Mouse (Mus musculus): ENCODE measurements around the gene Ptprcap. TPM values are rescaled to one million over a fixed set of nuclear protein-coding genes. Genes with fewer than 3 reads are reported as not detected.

The Ptprcap gene
- total RNA-seq, 2 experiments from 2014 or later = 38.8 to 73.4 TPM

DNA sequence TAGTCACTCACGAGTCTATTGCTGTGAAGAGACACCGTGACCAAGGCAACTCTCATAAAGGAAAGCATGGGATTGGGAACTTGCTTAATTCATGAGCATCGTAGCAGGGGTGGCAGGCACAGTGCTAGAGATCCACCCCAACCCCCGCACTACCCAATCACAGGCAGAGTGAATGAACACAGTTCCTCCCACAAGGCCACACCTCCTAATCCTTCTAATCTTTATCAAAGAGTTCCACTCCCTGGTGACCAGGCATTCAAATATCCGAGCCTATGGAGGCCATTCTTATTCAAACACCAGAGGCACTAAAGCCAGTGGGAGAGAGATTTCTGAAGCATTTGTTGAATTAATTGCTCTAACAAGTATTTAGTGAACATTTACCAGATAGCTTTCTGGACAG lies 7.5 kb upstream of the Ptprcap start:
- ATAC-seq (replicated peaks; ENCODE audit: low FRiP score, poor library complexity, severe bottlenecking) = no peak

GRCm38 (mm10) chr19:4146366-4147021 lies 6.9 kb upstream of the Ptprcap start:
- no peak for ATAC-seq (replicated peaks; ENCODE audit: low FRiP score, poor library complexity, severe bottlenecking)

GRCm38 (mm10) chr19:4147022-4147405 lies 6.4 kb upstream of the Ptprcap start:
- no peak for ATAC-seq (replicated peaks; ENCODE audit: low FRiP score, poor library complexity, severe bottlenecking)

DNA sequence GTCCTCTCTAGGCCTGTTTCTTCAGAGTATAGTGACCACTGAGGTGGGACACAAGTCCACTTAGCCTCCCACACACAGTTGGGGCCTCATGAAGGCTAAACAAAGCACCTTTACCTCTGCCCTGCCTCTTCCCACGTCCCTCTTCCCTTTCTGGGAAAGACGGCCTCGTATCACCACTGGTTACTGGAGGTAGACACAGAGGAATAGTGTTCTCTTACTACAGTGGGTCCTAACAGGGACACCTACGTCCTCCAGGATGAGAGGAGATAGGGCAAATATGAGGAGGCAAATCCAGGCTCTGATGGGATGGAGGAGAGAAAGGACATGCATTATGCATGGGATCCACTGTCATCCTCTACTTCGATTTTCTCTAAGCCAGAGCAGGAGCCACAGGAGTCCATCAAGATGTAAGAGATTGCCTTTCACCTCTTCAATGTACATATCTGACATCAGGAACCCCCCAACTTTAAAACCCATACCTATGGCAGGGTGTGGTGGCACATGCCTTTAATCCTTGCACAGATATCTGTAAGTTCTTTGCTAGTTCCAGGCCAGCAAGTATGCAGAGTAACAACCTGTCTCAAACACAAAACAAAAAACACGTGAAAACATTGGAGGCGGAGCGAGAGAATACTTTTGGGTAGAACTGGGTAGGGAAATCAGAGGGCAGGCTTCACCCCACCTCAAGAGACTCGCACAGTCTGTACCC lies 5.5 kb upstream of the Ptprcap start:
- ATAC-seq (replicated peaks; ENCODE audit: low FRiP score, poor library complexity, severe bottlenecking) = peak; percentile 36; the same call in 1 of the 2 replicates

DNA sequence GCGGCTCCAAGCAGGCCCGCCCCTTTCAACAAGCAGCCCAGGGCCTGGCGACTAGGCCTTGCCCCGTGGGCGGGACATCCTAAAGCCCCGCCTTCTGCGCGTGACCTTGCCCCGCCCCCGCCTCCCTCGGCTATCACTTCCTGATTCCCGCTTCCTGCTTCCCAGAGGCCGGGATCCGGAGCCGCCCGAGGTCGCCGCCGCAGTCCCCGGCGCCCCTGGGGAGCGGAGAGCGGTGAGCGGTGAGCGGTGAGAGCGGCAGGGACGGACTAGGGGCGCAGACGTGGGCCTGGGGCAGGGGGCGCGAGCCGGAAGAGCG lies 5.0 kb upstream of the Ptprcap start, which contains the start of gene Coro1b:
Gene Coro1b, plus strand, starts transcription at position 129 of the 316 bp plus-strand sequence.
- peak; percentile 89 for ATAC-seq (replicated peaks; ENCODE audit: low FRiP score, poor library complexity, severe bottlenecking)

DNA sequence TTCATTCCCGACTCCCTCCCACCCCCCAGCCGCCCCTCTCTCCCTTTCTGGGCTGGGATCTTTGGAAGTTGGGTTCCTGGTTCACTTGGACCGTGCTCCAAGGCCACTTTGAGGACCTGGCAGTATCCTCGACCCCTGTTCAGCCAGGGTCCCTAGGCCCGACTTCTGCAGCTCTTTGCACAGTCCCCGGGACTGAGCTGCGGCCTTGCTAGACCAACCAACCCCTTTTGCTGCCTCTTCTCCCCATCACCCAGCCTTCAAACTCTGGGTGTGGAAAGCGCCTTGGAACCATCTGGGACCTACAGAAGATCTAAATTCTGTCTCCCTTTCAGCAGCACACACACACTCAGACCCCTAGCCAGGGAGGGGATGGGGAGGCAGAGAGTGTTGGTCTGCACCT lies 4.6 kb upstream of the Ptprcap start:
- ATAC-seq (replicated peaks; ENCODE audit: low FRiP score, poor library complexity, severe bottlenecking) = no peak

GRCm38 (mm10) chr19:4149283-4149682 lies 4.1 kb upstream of the Ptprcap start:
- no peak for ATAC-seq (replicated peaks; ENCODE audit: low FRiP score, poor library complexity, severe bottlenecking)

DNA sequence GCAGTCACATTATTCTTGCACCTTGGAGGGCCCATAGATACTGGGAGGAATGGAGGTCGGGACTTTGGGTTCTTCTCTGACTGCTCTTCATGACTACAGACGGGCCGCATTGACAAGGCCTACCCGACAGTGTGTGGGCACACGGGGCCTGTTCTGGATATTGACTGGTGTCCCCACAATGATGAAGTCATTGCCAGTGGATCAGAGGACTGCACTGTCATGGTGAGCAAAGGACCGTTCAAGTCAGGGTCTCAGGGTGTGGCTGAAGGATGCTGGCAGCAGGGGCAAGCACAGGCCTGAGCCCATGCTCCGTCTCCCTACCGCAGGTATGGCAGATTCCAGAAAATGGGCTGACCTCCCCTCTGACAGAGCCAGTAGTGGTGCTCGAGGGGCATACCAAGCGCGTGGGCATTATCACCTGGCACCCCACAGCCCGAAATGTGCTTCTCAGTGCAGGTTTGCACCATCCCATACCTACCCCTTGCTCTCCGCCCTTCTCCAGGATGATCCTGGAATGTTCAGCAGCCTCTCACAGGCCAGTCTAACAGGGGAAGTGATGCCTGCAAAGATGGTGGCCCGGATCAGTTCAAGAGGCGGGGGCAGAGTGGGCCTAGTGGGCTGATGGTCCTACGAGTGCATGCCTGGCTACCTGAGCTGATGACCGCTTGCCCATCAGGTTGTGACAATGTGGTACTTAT lies 3.5 kb upstream of the Ptprcap start:
- ATAC-seq (replicated peaks; ENCODE audit: low FRiP score, poor library complexity, severe bottlenecking) = no peak

DNA sequence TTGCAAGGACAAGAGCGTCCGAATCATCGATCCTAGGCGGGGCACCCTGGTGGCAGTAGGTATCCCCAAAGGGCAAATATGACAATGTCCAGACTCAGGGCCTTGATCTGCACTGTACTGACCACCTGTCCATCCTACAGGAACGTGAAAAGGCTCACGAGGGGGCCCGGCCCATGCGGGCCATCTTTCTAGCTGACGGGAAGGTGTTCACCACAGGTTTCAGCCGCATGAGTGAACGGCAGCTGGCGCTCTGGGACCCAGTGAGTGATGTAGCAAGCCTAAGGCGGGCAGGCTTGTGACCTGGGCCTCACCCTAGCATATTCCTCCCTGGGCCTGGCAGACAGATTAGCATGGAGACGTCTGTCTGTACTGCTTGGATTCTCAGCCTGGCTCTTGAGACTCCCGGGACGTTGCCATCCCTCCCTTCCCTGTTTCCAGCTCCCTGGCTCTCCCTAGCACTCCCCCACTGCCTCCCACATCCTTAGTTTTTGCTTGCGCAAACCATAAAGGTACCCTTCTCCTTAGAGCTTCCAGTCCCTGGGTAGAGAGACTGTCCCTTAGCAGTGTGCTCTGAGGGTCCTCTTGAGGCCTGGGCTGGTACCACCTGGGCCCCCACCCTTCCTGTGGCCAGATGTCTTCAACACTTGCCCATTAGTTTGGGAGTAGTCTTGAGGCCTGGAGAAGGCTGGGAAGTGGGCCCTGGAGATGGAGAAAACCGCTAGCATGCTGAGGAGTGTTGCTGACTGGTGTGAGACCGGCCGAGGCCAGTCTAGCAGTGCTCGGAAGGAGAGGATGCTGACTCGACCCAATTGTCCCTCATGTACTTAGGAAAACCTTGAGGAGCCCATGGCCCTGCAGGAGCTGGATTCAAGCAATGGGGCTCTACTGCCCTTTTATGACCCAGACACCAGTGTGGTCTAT lies 2.6 kb upstream of the Ptprcap start:
- no peak for ATAC-seq (replicated peaks; ENCODE audit: low FRiP score, poor library complexity, severe bottlenecking)

- ATAC-seq (replicated peaks; ENCODE audit: low FRiP score, poor library complexity, severe bottlenecking) = no peak
These were observed 1.9 kb upstream of the Ptprcap start for GRCm38 (mm10) chr19:4151488-4151860.

DNA sequence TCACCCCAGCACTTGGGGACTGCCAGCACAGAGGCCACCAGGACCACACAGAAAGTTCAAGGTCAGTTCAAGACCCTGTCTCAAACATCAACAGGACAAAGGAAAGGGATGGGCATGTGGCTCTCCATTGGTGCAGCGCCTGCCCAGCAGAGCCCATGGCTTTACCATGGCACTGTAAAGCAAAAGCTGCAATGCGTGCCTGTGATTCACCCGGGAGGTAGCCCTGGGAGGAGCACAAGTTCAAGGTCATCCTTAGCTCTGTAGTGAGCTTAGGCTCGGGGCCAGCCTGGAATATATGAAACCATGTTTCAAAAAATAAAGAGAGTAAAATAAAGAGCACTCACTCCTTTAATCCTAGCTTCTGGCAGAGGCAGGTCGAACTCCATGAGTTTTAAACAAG lies 1.5 kb upstream of the Ptprcap start:
- no peak for ATAC-seq (replicated peaks; ENCODE audit: low FRiP score, poor library complexity, severe bottlenecking)

- no peak for ATAC-seq (replicated peaks; ENCODE audit: low FRiP score, poor library complexity, severe bottlenecking)
These were observed 766 bp upstream of the Ptprcap start for GRCm38 (mm10) chr19:4152445-4153231.

- ATAC-seq (replicated peaks; ENCODE audit: low FRiP score, poor library complexity, severe bottlenecking) = no peak
These were observed 1.2 kb downstream of the Ptprcap start for GRCm38 (mm10) chr19:4154437-4155222.

GRCm38 (mm10) chr19:4155223-4156072 lies 2.0 kb downstream of the Ptprcap start:
- ATAC-seq (replicated peaks; ENCODE audit: low FRiP score, poor library complexity, severe bottlenecking) = no peak

DNA sequence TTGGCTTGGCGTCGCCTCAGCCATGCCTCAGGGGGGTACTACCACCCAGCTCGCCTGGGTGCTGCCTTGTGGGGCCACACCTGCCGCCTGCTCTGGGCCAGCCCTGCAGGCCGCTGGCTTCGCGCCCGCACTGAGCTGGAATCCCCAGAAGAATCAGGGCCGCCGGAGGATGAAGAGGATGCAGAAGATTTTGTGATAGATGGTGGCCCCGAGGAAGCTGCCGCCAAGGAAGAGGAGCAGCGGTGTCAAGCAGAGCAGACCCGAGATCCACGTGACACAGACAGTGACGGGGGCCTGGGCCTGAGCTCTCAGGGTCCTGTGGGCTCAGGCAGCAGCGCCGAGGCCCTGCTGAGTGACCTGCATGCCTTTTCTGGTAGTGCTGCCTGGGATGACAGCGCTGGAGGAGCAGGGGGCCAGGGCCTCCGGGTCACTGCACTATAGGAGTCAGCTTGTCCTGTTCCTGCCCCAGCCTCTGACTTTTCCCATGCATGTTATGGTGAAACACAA lies 2.7 kb downstream of the Ptprcap start:
- no peak for ATAC-seq (replicated peaks; ENCODE audit: low FRiP score, poor library complexity, severe bottlenecking)

DNA sequence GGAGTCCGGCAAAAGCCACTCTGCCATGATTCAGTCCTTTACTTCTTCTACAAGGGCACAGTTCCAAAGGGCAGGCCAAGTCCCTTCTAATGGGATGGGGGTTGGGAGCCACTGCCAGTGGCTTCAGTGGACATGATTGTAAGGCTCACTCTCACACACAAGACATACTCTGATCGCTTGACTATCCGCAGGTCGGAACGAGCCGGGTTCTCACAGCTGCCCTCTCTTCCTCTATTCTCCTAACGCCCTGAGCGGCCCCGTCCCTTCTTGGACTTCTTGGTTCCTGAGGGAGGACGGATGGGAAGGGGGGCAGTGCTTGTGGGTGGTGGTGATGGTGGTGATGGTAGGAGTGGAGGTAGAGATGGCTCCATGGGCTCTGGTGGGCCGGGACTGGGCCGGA lies 3.4 kb downstream of the Ptprcap start:
- ATAC-seq (replicated peaks; ENCODE audit: low FRiP score, poor library complexity, severe bottlenecking) = no peak

GRCm38 (mm10) chr19:4159049-4159448 lies 5.6 kb downstream of the Ptprcap start:
- no peak for ATAC-seq (replicated peaks; ENCODE audit: low FRiP score, poor library complexity, severe bottlenecking)

All from erythroid progenitor cell, adult 5-6 weeks (primary cell).